ENCODE assay signal across 18 mouse cellular contexts in the genomic region with DNA sequence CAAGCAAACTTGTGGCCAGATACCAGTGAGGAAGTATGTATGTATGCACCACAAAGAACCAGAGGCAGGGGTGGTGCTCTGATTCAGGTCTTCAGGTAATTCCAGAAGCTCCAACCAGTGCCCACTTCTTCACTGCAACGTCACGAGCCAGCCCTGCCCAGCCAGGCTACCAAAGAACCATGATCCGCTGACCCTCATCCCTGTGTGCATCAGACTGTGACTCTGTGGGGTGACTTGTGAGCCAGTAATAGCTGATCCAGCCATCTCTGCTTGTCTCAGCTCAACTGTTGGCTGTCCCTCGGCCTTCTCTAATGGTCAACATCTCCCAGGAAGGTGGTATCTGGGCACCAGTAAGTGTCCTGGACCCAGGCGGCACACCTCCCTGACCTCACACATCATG.
DNase-seq lines count a peak whose midpoint lies in the region; ATAC-seq and TF ChIP-seq lines count a peak whose summit lies in the region.
"Had no signal": no experiment of that assay in that cellular context is flagged by ENCODE, and none has a peak within 500 bp of the region (broad histone marks: within the 10 kb centered on the region; RNA-seq: fewer than 3 reads in every experiment).

No protein-coding gene starts in this region.

- peak overlapping the region; percentile 78; the same call in 1 of the 2 replicates for H3K27ac ChIP-seq in heart, embryonic 11.5 days (ENCODE audit: low read depth, low read length)
- H3K27ac ChIP-seq in kidney, adult 2 months (ENCODE audit: insufficient read depth, low read depth, low read length), result no peak overlapping the region
- H3K27ac ChIP-seq in kidney, embryonic 16.5 days (ENCODE audit: low read length), result no peak overlapping the region
- H3K27ac ChIP-seq: embryonic facial prominence, embryonic 12.5 days; forebrain, embryonic 15.5 days; hindbrain, embryonic 13.5 days; hindbrain, postnatal 0 days had no signal

- no peak for DNase-seq in heart, adult 8-10 months (ENCODE audit: low spot score)
- peak; percentile 66 for DNase-seq in kidney, adult 2 months
- DNase-seq in kidney, adult 18-20 months, result no peak
- DNase-seq in kidney, postnatal 25 days, result peak; percentile 25 to 59
- DNase-seq: adrenal gland, postnatal 14 days; cerebellum, adult 11-12 months; cerebellum, adult 9-10 months; cerebellum, postnatal 25 days; gastrocnemius, postnatal 10 days; heart, postnatal 10 days had no signal

- TF ChIP-seq POLR2A in kidney, adult 2 months (IDR thresholded peaks at IDR 0.05; ENCODE audit: low read depth, low read length), result no peak

- H3K9me3 ChIP-seq in heart, embryonic 11.5 days (replicated peaks; ENCODE audit: control insufficient read depth, low read length), result no peaks in the 10 kb centered on the region
- no peaks in the 10 kb centered on the region for H3K9me3 ChIP-seq in kidney, embryonic 16.5 days (ENCODE audit: low read length)
- H3K9me3 ChIP-seq: embryonic facial prominence, embryonic 12.5 days; forebrain, embryonic 15.5 days; hindbrain, embryonic 13.5 days had no signal

- no peak for ATAC-seq in heart, embryonic 11.5 days (replicated peaks; ENCODE audit: insufficient number of reproducible peaks, low FRiP score, low TSS enrichment)
- ATAC-seq in kidney, embryonic 16.5 days (ENCODE audit: low FRiP score, low TSS enrichment), result no peak
- ATAC-seq: activated CD4-positive, CD25-positive, alpha-beta regulatory T cell, adult 4 months; forebrain, embryonic 15.5 days; hindbrain, postnatal 0 days; Patski had no signal

- no peak overlapping the region for H3K9ac ChIP-seq in heart, embryonic 11.5 days (ENCODE audit: low read depth, low read length)
- H3K9ac ChIP-seq in kidney, embryonic 16.5 days (replicated peaks; ENCODE audit: low read length), result no peak overlapping the region
- H3K9ac ChIP-seq: embryonic facial prominence, embryonic 12.5 days; forebrain, embryonic 15.5 days; hindbrain, embryonic 13.5 days had no signal

- no peaks in the 10 kb centered on the region for H3K36me3 ChIP-seq in heart, embryonic 11.5 days (ENCODE audit: control insufficient read depth, insufficient read depth, low read length)
- no peaks in the 10 kb centered on the region for H3K36me3 ChIP-seq in kidney, adult 2 months (ENCODE audit: control insufficient read depth, insufficient read depth, low read length)
- H3K36me3 ChIP-seq in kidney, embryonic 16.5 days (ENCODE audit: insufficient read depth, low read length), result no peaks in the 10 kb centered on the region
- H3K36me3 ChIP-seq: embryonic facial prominence, embryonic 12.5 days; forebrain, embryonic 15.5 days; hindbrain, embryonic 13.5 days had no signal

- H3K4me1 ChIP-seq in heart, embryonic 11.5 days (ENCODE audit: control insufficient read depth, insufficient read depth, low read length), result peaks cover 38% of the 10 kb centered on the region
- H3K4me1 ChIP-seq in kidney, adult 2 months (ENCODE audit: control insufficient read depth, insufficient read depth, low read length), result no peaks in the 10 kb centered on the region
- H3K4me1 ChIP-seq in kidney, embryonic 16.5 days (ENCODE audit: insufficient read depth, low read length), result peaks cover 20% of the 10 kb centered on the region
- H3K4me1 ChIP-seq: forebrain, embryonic 15.5 days had no signal

- no peak for TF ChIP-seq CTCF in kidney, adult 2 months (conservative IDR thresholded peaks at IDR 0.05; ENCODE audit: insufficient read depth, insufficient read length, low read depth, low read length)

- no peaks in the 10 kb centered on the region for H3K27me3 ChIP-seq in heart, embryonic 11.5 days (ENCODE audit: control insufficient read depth, insufficient read depth, low read length)
- no peaks in the 10 kb centered on the region for H3K27me3 ChIP-seq in kidney, adult 2 months (replicated peaks; ENCODE audit: control insufficient read depth, insufficient read depth, low read length)
- H3K27me3 ChIP-seq in kidney, embryonic 16.5 days (ENCODE audit: insufficient read depth, low read length), result no peaks in the 10 kb centered on the region
- H3K27me3 ChIP-seq: embryonic facial prominence, embryonic 12.5 days; forebrain, embryonic 15.5 days; hindbrain, embryonic 13.5 days; Patski had no signal

- no peak overlapping the region for H3K4me2 ChIP-seq in heart, embryonic 11.5 days
- no peak overlapping the region for H3K4me2 ChIP-seq in kidney, embryonic 16.5 days (replicated peaks; ENCODE audit: low read depth, low read length)
- H3K4me2 ChIP-seq: embryonic facial prominence, embryonic 12.5 days; forebrain, embryonic 15.5 days; hindbrain, embryonic 13.5 days had no signal

- 77% methylated on average over 5 of the region's 5 CpGs for WGBS in heart, embryonic 11.5 days (ENCODE audit: insufficient replicate concordance)
- 79% methylated on average over 5 of the region's 5 CpGs for WGBS in kidney, adult 2 months
- 75% methylated on average over 5 of the region's 5 CpGs for WGBS in kidney, embryonic 16.5 days

- H3K4me3 ChIP-seq in heart, embryonic 11.5 days (ENCODE audit: low read depth, low read length), result no peak overlapping the region
- no peak overlapping the region for H3K4me3 ChIP-seq in kidney, adult 2 months (ENCODE audit: insufficient read depth, low read depth, low read length)
- H3K4me3 ChIP-seq in kidney, embryonic 16.5 days (ENCODE audit: low read length), result no peak overlapping the region
- H3K4me3 ChIP-seq: embryonic facial prominence, embryonic 12.5 days; forebrain, embryonic 15.5 days; hindbrain, embryonic 13.5 days had no signal

Comparison
In these comparisons a context has a peak if more than half of its experiments do, and no peak if none do; other contexts are left out.
1. DNase-seq: peak in kidney, adult 2 months (single experiment) and kidney, postnatal 25 days (2 of 2); none in heart, adult 8-10 months (single experiment) and kidney, adult 18-20 months (single experiment).